Mouse (Mus musculus): Measurements from ENCODE around the gene Bcat1. TPM values are rescaled to one million over a fixed set of nuclear protein-coding genes. Genes with fewer than 3 reads are reported as not detected.

Gene Bcat1
- polyA plus RNA-seq, 1 experiment, result 0.62 TPM

GRCm38 (mm10) chr6:145018295-145018694 is 57.7 kb downstream of the Bcat1 start:
- WGBS, result 87% methylated on average over 5 of the region's 5 CpGs
- DNase-seq (ENCODE audit: low read depth, low spot score), result no peak

- WGBS, result 85% methylated on average over 4 of the region's 4 CpGs
- DNase-seq (ENCODE audit: low read depth, low spot score), result no peak
Observed at GRCm38 (mm10) chr6:145017508-145017907, 58.5 kb downstream of the Bcat1 start.

GRCm38 (mm10) chr6:145016639-145017038 is 59.3 kb downstream of the Bcat1 start:
- 91% methylated on average over 16 of the region's 16 CpGs for WGBS
- DNase-seq (ENCODE audit: low read depth, low spot score), result no peak

GRCm38 (mm10) chr6:145014944-145015343 is 61.0 kb downstream of the Bcat1 start:
- no peak for DNase-seq (ENCODE audit: low read depth, low spot score)
- WGBS, result 97% methylated on average over 2 of the region's 2 CpGs

GRCm38 (mm10) chr6:145012699-145013098 is 63.3 kb downstream of the Bcat1 start:
- DNase-seq (ENCODE audit: low read depth, low spot score), result no peak
- WGBS, result 69% methylated on average over 8 of the region's 8 CpGs

GRCm38 (mm10) chr6:145011141-145011540 is 64.8 kb downstream of the Bcat1 start:
- 77% methylated on average over 8 of the region's 8 CpGs for WGBS
- DNase-seq (ENCODE audit: low read depth, low spot score), result no peak

GRCm38 (mm10) chr6:145009859-145010818 is 65.8 kb downstream of the Bcat1 start:
- 70% methylated on average over 8 of the region's 8 CpGs for WGBS
- DNase-seq (ENCODE audit: low read depth, low spot score), result no peak

- no peak for DNase-seq (ENCODE audit: low read depth, low spot score)
Observed at GRCm38 (mm10) chr6:145003459-145003858, 72.5 kb downstream of the Bcat1 start.

GRCm38 (mm10) chr6:145002094-145002936 is 73.7 kb downstream of the Bcat1 start:
- WGBS, result 73% methylated on average over 14 of the region's 14 CpGs
- DNase-seq (ENCODE audit: low read depth, low spot score), result no peak

- DNase-seq (ENCODE audit: low read depth, low spot score), result no peak
- WGBS, result 42% methylated on average over 6 of the region's 6 CpGs
Observed at GRCm38 (mm10) chr6:145001493-145001892, 74.5 kb downstream of the Bcat1 start.

- WGBS, result 79% methylated on average over 3 of the region's 3 CpGs
- no peak for DNase-seq (ENCODE audit: low read depth, low spot score)
Observed at GRCm38 (mm10) chr6:144997229-144997628, 78.8 kb downstream of the Bcat1 start.

GRCm38 (mm10) chr6:144992111-144992510 is 83.9 kb downstream of the Bcat1 start:
- WGBS, result 56% methylated on average over 3 of the region's 3 CpGs
- DNase-seq (ENCODE audit: low read depth, low spot score), result no peak

- DNase-seq (ENCODE audit: low read depth, low spot score), result no peak
- WGBS, result 91% methylated on average over 4 of the region's 4 CpGs
Observed at GRCm38 (mm10) chr6:144989193-144989592, 86.8 kb downstream of the Bcat1 start.

- 83% methylated on average over 6 of the region's 6 CpGs for WGBS
- DNase-seq (ENCODE audit: low read depth, low spot score), result no peak
Observed at GRCm38 (mm10) chr6:144987676-144988075, 88.3 kb downstream of the Bcat1 start.

- WGBS, result 75% methylated on average over 7 of the region's 7 CpGs
- DNase-seq (ENCODE audit: low read depth, low spot score), result no peak
Observed at GRCm38 (mm10) chr6:144987216-144987615, 88.8 kb downstream of the Bcat1 start.

GRCm38 (mm10) chr6:144984221-144984620 is 91.8 kb downstream of the Bcat1 start:
- DNase-seq (ENCODE audit: low read depth, low spot score), result no peak
- WGBS, result 93% methylated on average over 8 of the region's 8 CpGs

- DNase-seq (ENCODE audit: low read depth, low spot score), result no peak
- 87% methylated on average over 3 of the region's 3 CpGs for WGBS
Observed at GRCm38 (mm10) chr6:144982093-144982492, 93.9 kb downstream of the Bcat1 start.

- no peak for DNase-seq (ENCODE audit: low read depth, low spot score)
- WGBS, result 79% methylated on average over 8 of the region's 8 CpGs
Observed at GRCm38 (mm10) chr6:144972351-144972750, 103.6 kb downstream of the Bcat1 start.

- WGBS, result 86% methylated on average over 4 of the region's 4 CpGs
Observed at GRCm38 (mm10) chr6:144970900-144971299, 105.1 kb downstream of the Bcat1 start.

GRCm38 (mm10) chr6:144967536-144967935 is 108.4 kb downstream of the Bcat1 start:
- no peak for DNase-seq (ENCODE audit: low read depth, low spot score)
- WGBS, result 22% methylated on average over 6 of the region's 6 CpGs

More at GRCm38 (mm10) chr6:144970900-144971299, 105.1 kb downstream of the Bcat1 start:
- no peak for DNase-seq (ENCODE audit: low read depth, low spot score)
